Mouse (Mus musculus) stomach, embryonic 14.5 days (tissue): ENCODE results near the gene Dydc2. TPM values are rescaled to one million over a fixed set of nuclear protein-coding genes. Genes with fewer than 3 reads are reported as not detected.

ENCODE experiments used
- ATAC-seq: fragments of 200-750 bp; cut with Nextera tagmentation; 2 replicates; pipeline ENCODE4 v1.8.0; 2017; ENCODE audit warnings: low read depth, moderate TSS enrichment; ENCODE audit not compliant: insufficient number of reproducible peaks, insufficient read depth, low FRiP score
- H3K27ac ChIP-seq: fragments of 300-500 bp; sonication (generic); 2 replicates; pipeline ENCODE4 v1.5.1; 2014; ENCODE audit warnings: mild to moderate bottlenecking, low read length, moderate library complexity, mixed read lengths
- H3K27me3 ChIP-seq: fragments of 300-500 bp; sonication (generic); 2 replicates; pipeline ENCODE4 v1.6.1; 2014; ENCODE audit warnings: low read length, control low read depth, mixed read lengths; ENCODE audit not compliant: control insufficient read depth, insufficient read depth
- H3K36me3 ChIP-seq: fragments of 300-500 bp; sonication (generic); 2 replicates; pipeline ENCODE4 v1.6.1; 2014; ENCODE audit warnings: mild to moderate bottlenecking, control low read depth, low read length, moderate library complexity, mixed read lengths; ENCODE audit not compliant: control insufficient read depth, insufficient read depth
- H3K4me1 ChIP-seq: fragments of 300-500 bp; sonication (generic); 2 replicates; pipeline ENCODE4 v1.6.1; 2014; ENCODE audit warnings: low read length, control low read depth, mixed read lengths; ENCODE audit not compliant: control insufficient read depth, insufficient read depth
- H3K4me2 ChIP-seq: fragments of 300-500 bp; sonication (generic); replicated peaks from 2 replicates; pipeline ENCODE4 v1.6.1; 2014; ENCODE audit warnings: low read depth, low read length, control low read depth
- H3K4me3 ChIP-seq: fragments of 300-500 bp; sonication (generic); 2 replicates; pipeline ENCODE4 v1.5.1; 2014; ENCODE audit warnings: low read depth, low read length, control low read depth
- H3K9ac ChIP-seq: fragments of 300-500 bp; sonication (generic); replicated peaks from 2 replicates; pipeline ENCODE4 v1.6.1; 2014; ENCODE audit warnings: low read depth, mild to moderate bottlenecking, control low read depth, low read length, moderate library complexity, mixed read lengths
- H3K9me3 ChIP-seq: fragments of 300-500 bp; sonication (generic); 2 replicates; pipeline ENCODE4 v1.6.1; 2016; ENCODE audit warnings: low read depth, low read length, control low read depth; ENCODE audit not compliant: control insufficient read depth
- WGBS: fragments of 180-500 bp; shearing (Covaris S2); extraction: QIAGEN DNeasy Blood & Tissue Kit; methylation state at CpG from one replicate; pipeline ENCODE4 v1.1.7; 2014; 5-methylcytosine and 5-hydroxymethylcytosine counted together
- polyA plus RNA-seq: library from polyadenylated mRNA; unstranded; fragments of >200 nt; fragmentation: Nextera tagmentation; extraction: Ambion mirVana; gene quantifications from 2 replicates; pipeline ENCODE4 v1.2.1, GENCODE M21; 2014

Dydc2 gene
- polyA plus RNA-seq, 1 experiment from 2014 or later, result not detected

GRCm38 (mm10) chr14:41000801-41001200 lies 68.2 kb downstream of the Dydc2 start:
- H3K36me3 ChIP-seq, result no peaks in the 10 kb centered on the region
- 67% methylated on average over 4 of the region's 4 CpGs for WGBS
- H3K9ac ChIP-seq, result no peak overlapping the region
- H3K4me2 ChIP-seq, result no peak overlapping the region
- no peaks in the 10 kb centered on the region for H3K27me3 ChIP-seq
- H3K9me3 ChIP-seq, result no peaks in the 10 kb centered on the region
- H3K4me3 ChIP-seq, result no peak overlapping the region
- peaks cover 11% of the 10 kb centered on the region; the same call in 1 of the 2 replicates for H3K4me1 ChIP-seq
- no peak overlapping the region for H3K27ac ChIP-seq
- no peak for ATAC-seq

GRCm38 (mm10) chr14:40999904-41000645 lies 68.9 kb downstream of the Dydc2 start:
- Histone ChIP-seq H3K4me2 (no peak overlapping the region), H3K4me3 (no peak overlapping the region), H3K9ac (no peak overlapping the region), H3K9me3 (no peaks in the 10 kb centered on the region), H3K27ac (no peak overlapping the region), H3K4me1 (peaks cover 10% of the 10 kb centered on the region; the same call in 1 of the 2 replicates), H3K36me3 (no peaks in the 10 kb centered on the region), H3K27me3 (no peaks in the 10 kb centered on the region)
- 87% methylated on average over 7 of the region's 7 CpGs for WGBS
- no peak for ATAC-seq

Other genes starting within 250 kb of the Dydc2 start
- 0.56 and 0.73 TPM in 2 replicates for gene Sh2d4b, start 175.9 kb downstream of the Dydc2 start, polyA plus RNA-seq
- 84.5 and 88.2 TPM in 2 replicates for gene Tspan14, start 102.4 kb downstream of the Dydc2 start, polyA plus RNA-seq
- gene Fam213a, start 55.4 kb downstream of the Dydc2 start, polyA plus RNA-seq, result 42.7 and 45.8 TPM in 2 replicates
- not detected in 2 replicates for gene Dydc1, start 3.7 kb upstream of the Dydc2 start, polyA plus RNA-seq
- gene Mat1a, start 35.8 kb upstream of the Dydc2 start, polyA plus RNA-seq, result 1.2 TPM in 1 of 2 replicates, not detected in the other
- not detected in 2 replicates for gene Sftpa1, start 62.6 kb upstream of the Dydc2 start, polyA plus RNA-seq
- not detected in 2 replicates for gene Mbl1, start 82.2 kb upstream of the Dydc2 start, polyA plus RNA-seq
- 0.27 TPM in 1 of 2 replicates, not detected in the other for gene Sftpd, start 115.9 kb upstream of the Dydc2 start, polyA plus RNA-seq
- gene Gm2832, start 209.6 kb upstream of the Dydc2 start, polyA plus RNA-seq, result 0.14 and 0.24 TPM in 2 replicates